Mouse (Mus musculus) erythroblast, embryonic 14.5 days (primary cell): Measurements from ENCODE around the gene Ap5z1.

Experiments
- GATA1 ChIP-seq: IDR thresholded peaks from 2 replicates; pipeline ENCODE4 v1.6.1; 2012; ENCODE audit warnings: low read length, inconsistent platforms, mixed read lengths
- TAL1 ChIP-seq: IDR thresholded peaks from 3 replicates; pipeline ENCODE4 v1.6.1; 2012; ENCODE audit warnings: low read length, inconsistent platforms, mixed read lengths

DNA sequence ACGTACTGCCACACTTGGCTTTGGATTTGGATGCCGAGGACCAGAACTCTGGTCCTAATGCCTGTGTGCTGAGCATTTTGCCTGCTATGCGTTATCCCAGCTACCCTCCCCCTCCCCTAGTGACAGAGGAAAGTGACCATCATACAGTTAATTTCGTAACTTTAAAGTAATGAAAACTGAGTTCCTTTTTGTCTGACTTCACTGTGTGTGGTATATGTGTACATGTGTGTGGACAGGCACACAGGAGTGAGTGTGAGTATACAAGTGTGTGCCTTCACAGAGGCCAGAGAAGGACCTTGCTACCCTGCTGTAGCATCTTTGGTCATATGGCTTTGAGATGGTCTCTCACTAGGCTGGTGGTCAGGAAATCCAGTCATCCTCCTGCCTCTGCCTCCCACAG lies 45.3 kb upstream of the Ap5z1 start:
- no peak for TF ChIP-seq GATA1
- TF ChIP-seq TAL1, result no peak
